Mouse (Mus musculus) heart, adult 2 months (tissue): ENCODE data around the gene U2af1.

Experiments used
- CTCF ChIP-seq: fragments of 200-600 bp; IDR thresholded peaks from 2 replicates; pipeline ENCODE4 v1.8.1; 2022; ENCODE audit warnings: antibody characterized with exemption, mild to moderate bottlenecking, moderate library complexity
- EP300 ChIP-seq: fragments of 200-500 bp; IDR thresholded peaks from 2 replicates; pipeline ENCODE4 v1.6.1; 2011; ENCODE audit warnings: low read depth, low read length, control low read depth; ENCODE audit not compliant: insufficient read depth
- POLR2A ChIP-seq: fragments of 200-500 bp; IDR thresholded peaks from 2 replicates; pipeline ENCODE4 v1.6.1; 2011; ENCODE audit warnings: mild to moderate bottlenecking, low read depth, low read length, control low read depth; ENCODE audit not compliant: insufficient read depth

DNA sequence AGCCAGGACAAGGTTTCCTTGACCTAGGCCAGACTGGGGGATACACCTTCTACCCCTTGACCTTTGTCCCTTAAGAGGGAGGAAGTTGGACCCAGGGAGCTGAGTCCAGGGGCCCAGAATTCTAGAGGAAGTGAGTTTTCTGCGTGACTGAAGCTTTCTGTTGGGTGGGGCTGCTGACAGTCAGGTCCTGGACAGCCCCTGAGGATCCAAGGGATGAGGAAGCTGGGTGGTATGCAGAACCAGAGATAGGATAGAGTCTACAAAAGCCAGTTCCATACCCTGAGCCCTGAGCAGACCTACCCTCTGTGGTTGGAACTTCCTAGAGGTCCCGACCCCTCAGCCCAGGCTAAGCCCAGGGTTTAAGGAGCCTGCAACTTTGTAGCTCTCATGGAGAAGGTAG is 21.8 kb upstream of the U2af1 start:
- TF ChIP-seq POLR2A (no peak), CTCF (no peak), EP300 (no peak)
